Mouse (Mus musculus) heart, embryonic 14.5 days (tissue): ENCODE data around the gene Ttc29. TPM values are rescaled to one million over a fixed set of nuclear protein-coding genes. Genes with fewer than 3 reads are reported as not detected.

ENCODE experiments used
- ATAC-seq: fragments of 200-750 bp; cut with Nextera tagmentation; 2 replicates; pipeline ENCODE4 v1.8.0; 2017; ENCODE audit warnings: low read depth, moderate TSS enrichment; ENCODE audit not compliant: insufficient number of reproducible peaks, insufficient read depth, low FRiP score
- H3K27ac ChIP-seq, 2 experiments: fragments of 200-500 bp in 1 of 2; fragments of 300-500 bp in 1 of 2; sonication (generic) in 1 of 2; replicated peaks in 1 of 2; 2 replicates each; pipeline ENCODE4 v1.5.1; 2012 to 2014; ENCODE audit warnings: low read depth in 2 of 2, low read length in 2 of 2, control low read depth in 1 of 2, mild to moderate bottlenecking in 1 of 2, mixed read lengths in 1 of 2; ENCODE audit not compliant: control insufficient read depth in 1 of 2, insufficient read depth in 1 of 2
- H3K27me3 ChIP-seq: fragments of 300-500 bp; sonication (generic); 2 replicates; pipeline ENCODE4 v1.6.1; 2014; ENCODE audit warnings: mild to moderate bottlenecking, low read length, control low read depth; ENCODE audit not compliant: control insufficient read depth, insufficient read depth
- H3K36me3 ChIP-seq: fragments of 300-500 bp; sonication (generic); 2 replicates; pipeline ENCODE4 v1.6.1; 2014; ENCODE audit warnings: mild to moderate bottlenecking, control low read depth, low read length, mixed read lengths; ENCODE audit not compliant: control insufficient read depth, insufficient read depth
- H3K4me1 ChIP-seq, 2 experiments: fragments of 200-500 bp in 1 of 2; fragments of 300-500 bp in 1 of 2; sonication (generic) in 1 of 2; 2 replicates each; pipeline ENCODE4 v1.6.1; 2012 to 2014; ENCODE audit warnings: low read length in 2 of 2, control low read depth in 1 of 2, mixed read lengths in 1 of 2; ENCODE audit not compliant: control insufficient read depth in 2 of 2, insufficient read depth in 2 of 2
- H3K4me2 ChIP-seq: fragments of 300-500 bp; sonication (generic); 2 replicates; pipeline ENCODE4 v1.6.1; 2014; ENCODE audit warnings: mild to moderate bottlenecking, low read length
- H3K4me3 ChIP-seq, 2 experiments: fragments of 200-500 bp in 1 of 2; fragments of 300-500 bp in 1 of 2; sonication (generic) in 1 of 2; 2 replicates each; pipeline ENCODE4 v1.5.1; 2012 to 2014; ENCODE audit warnings: low read length in 2 of 2, mild to moderate bottlenecking in 2 of 2, control low read depth in 1 of 2, low read depth in 1 of 2, moderate library complexity in 1 of 2; ENCODE audit not compliant: control insufficient read depth in 1 of 2, insufficient read depth in 1 of 2
- H3K9ac ChIP-seq: fragments of 300-500 bp; sonication (generic); 2 replicates; pipeline ENCODE4 v1.6.1; 2014; ENCODE audit warnings: mild to moderate bottlenecking, low read length
- H3K9me3 ChIP-seq: fragments of 300-500 bp; sonication (generic); 2 replicates; pipeline ENCODE4 v1.6.1; 2016; ENCODE audit warnings: low read length, control low read depth; ENCODE audit not compliant: control insufficient read depth
- WGBS: fragments of 180-500 bp; shearing (Covaris S2); extraction: QIAGEN DNeasy Blood & Tissue Kit; methylation state at CpG from one replicate; pipeline ENCODE4 v1.1.7; 2014; 5-methylcytosine and 5-hydroxymethylcytosine counted together
- polyA plus RNA-seq: library from polyadenylated mRNA; unstranded; fragments of >200 nt; fragmentation: Nextera tagmentation; extraction: Ambion mirVana; gene quantifications from 2 replicates; pipeline ENCODE4 v1.2.1, GENCODE M21; 2014

Ttc29 gene
- polyA plus RNA-seq, 1 experiment from 2014 or later, result not detected

DNA sequence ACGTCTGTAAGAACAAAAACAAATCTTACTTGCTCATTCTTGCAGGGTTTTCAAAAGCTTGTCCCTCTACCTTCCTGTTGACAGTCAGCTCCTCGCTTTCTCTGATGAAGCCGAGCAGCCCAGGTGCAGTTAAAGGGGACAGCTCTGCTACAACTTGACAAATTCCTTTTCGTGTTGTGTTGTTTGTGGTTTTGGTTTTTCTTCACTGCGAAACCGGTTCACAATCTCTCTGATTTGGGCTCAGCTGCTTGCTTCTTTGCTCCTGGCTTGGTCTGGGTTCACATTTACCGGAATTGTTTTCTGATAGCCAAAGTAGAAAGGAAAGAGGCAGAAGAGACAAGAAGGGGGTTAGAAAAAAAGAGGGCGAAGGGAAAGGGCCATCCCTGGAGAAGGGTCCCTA, 221.2 kb downstream of the Ttc29 start:
- Histone ChIP-seq H3K4me3 (peak overlapping the region in 1 of 2 experiments; percentile 41; a peak in 2 of 4 replicates), H3K4me1 (peaks cover 6 to 18% of the 10 kb centered on the region in 2 experiments; a peak in 3 of 4 replicates), H3K9ac (no peak overlapping the region), H3K36me3 (no peaks in the 10 kb centered on the region), H3K9me3 (no peaks in the 10 kb centered on the region), H3K27me3 (peaks cover 97% of the 10 kb centered on the region), H3K27ac (no peak overlapping the region), H3K4me2 (no peak overlapping the region)
- no peak for ATAC-seq
- 6% methylated on average over 8 of the region's 8 CpGs for WGBS

GRCm38 (mm10) chr8:78434823-78435623, 221.9 kb downstream of the Ttc29 start:
- Histone ChIP-seq H3K9ac (no peak overlapping the region), H3K4me3 (peak overlapping the region in 1 of 2 experiments; percentile 41; a peak in 2 of 4 replicates), H3K4me1 (peaks cover 6 to 18% of the 10 kb centered on the region in 2 experiments; a peak in 3 of 4 replicates), H3K36me3 (no peaks in the 10 kb centered on the region), H3K27ac (no peak overlapping the region), H3K9me3 (no peaks in the 10 kb centered on the region), H3K27me3 (peaks cover 93% of the 10 kb centered on the region), H3K4me2 (peak overlapping the region; percentile 77)
- ATAC-seq, result 0 out of 2 replicates have a peak, but pooled peaks have one; percentile 17
- WGBS, result 1% methylated on average over 62 of the region's 62 CpGs

DNA sequence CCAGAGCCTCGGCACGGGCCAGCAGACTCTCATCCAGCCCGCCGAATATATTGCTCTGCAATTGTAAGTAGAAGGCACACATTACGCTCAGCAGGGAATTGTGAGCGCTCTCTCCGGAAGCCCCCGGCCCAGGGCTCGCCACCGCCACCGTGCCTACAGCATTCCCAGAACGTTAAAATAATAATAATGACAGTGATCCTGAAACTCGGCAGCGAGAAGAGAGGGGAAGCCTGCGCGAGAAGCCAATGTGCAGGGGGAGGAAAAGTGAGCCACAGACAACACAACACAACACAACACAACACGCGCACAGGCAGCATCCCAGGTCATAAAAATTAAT, 222.5 kb downstream of the Ttc29 start:
- no peak overlapping the region for H3K9ac ChIP-seq
- WGBS, result 1% methylated on average over 18 of the region's 18 CpGs
- H3K36me3 ChIP-seq, result no peaks in the 10 kb centered on the region
- no peak overlapping the region for H3K27ac ChIP-seq
- H3K4me3 ChIP-seq, result peak overlapping the region; percentile 41 to 46; a peak in 3 of 4 replicates
- peaks cover 6 to 18% of the 10 kb centered on the region in 2 experiments; a peak in 3 of 4 replicates for H3K4me1 ChIP-seq
- H3K4me2 ChIP-seq, result peak overlapping the region; percentile 77
- no peak for ATAC-seq
- H3K9me3 ChIP-seq, result no peaks in the 10 kb centered on the region
- H3K27me3 ChIP-seq, result peaks cover 93% of the 10 kb centered on the region

DNA sequence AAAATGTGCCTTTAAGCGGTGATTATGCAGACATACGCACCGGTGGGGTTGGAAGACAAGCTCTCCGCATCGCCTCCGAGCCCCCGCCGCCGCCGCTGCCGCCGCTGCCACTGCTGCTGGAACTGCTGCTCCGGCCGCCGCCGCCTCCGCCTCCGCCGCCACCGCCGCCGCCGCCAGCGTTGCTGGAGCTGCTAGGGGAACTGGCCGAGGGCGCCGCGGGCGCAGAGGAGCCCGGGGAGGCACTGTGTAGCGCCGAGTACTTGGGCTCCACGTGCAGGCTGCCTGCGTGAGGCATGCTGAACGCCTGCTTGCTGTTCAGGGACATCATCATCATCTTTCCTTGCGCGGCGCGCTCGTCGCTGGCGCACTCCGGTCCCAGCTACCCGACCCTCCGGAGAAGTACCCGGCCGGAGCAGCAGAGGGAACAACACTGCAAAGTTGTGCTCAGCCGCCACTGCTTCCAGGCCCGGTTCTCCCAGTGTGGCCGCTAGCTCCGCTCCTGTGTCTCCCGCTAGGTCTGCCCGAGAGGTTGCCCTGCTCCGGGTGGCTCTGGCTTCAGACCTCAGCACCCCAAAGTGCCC, 223.1 kb downstream of the Ttc29 start, which contains the start of gene Pou4f2:
Gene Pou4f2, minus strand, starts transcription at position 575 of the 581 bp plus-strand sequence.
- no peak for ATAC-seq
- H3K9ac ChIP-seq, result no peak within 1 kb of the TSS
- H3K4me2 ChIP-seq, result peak within 1 kb of the TSS; percentile 77

DNA sequence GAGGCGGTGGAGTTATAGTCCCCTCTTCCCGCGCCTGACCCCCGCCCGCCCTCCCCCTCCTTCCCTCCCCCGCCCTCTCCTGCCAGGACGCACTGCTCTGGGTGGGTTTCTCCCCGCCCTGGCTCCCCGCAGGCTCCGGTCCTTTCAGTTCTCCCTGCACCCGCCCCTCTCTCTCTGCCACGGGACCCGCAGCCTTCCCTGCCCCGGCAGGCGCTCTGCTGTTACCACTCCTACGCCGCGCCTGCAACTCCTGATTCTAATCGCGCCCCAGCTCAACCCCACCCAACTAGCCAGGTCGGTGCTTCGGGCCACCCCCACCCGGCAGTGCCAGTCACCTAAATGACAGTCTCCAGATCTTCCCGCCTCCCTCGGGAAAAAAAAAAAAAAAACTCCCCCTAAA, 223.6 kb downstream of the Ttc29 start:
- Histone ChIP-seq H3K4me1 (peaks cover 6 to 18% of the 10 kb centered on the region in 2 experiments; a peak in 3 of 4 replicates), H3K9ac (no peak overlapping the region), H3K27me3 (peaks cover 94% of the 10 kb centered on the region), H3K9me3 (no peaks in the 10 kb centered on the region), H3K4me2 (peak overlapping the region; percentile 77), H3K27ac (no peak overlapping the region), H3K36me3 (no peaks in the 10 kb centered on the region), H3K4me3 (peak overlapping the region in 1 of 2 experiments; percentile 41; a peak in 3 of 4 replicates)
- no peak for ATAC-seq
- WGBS, result under 1% methylated on average over 19 of the region's 25 CpGs

More for the DNA sequence above, 223.1 kb downstream of the Ttc29 start, which contains the start of gene Pou4f2:
- H3K9me3 ChIP-seq, result no peaks in the 10 kb centered on the region
- H3K27me3 ChIP-seq, result peaks cover 93% of the 10 kb centered on the region
- no peaks in the 10 kb centered on the region for H3K36me3 ChIP-seq
- peak within 1 kb of the TSS; percentile 41 to 46 for H3K4me3 ChIP-seq
- H3K4me1 ChIP-seq, result peaks cover 6 to 18% of the 10 kb centered on the region in 2 experiments; a peak in 3 of 4 replicates
- under 1% methylated on average over 53 of the region's 54 CpGs for WGBS
- H3K27ac ChIP-seq, result no peak within 1 kb of the TSS

DNA sequence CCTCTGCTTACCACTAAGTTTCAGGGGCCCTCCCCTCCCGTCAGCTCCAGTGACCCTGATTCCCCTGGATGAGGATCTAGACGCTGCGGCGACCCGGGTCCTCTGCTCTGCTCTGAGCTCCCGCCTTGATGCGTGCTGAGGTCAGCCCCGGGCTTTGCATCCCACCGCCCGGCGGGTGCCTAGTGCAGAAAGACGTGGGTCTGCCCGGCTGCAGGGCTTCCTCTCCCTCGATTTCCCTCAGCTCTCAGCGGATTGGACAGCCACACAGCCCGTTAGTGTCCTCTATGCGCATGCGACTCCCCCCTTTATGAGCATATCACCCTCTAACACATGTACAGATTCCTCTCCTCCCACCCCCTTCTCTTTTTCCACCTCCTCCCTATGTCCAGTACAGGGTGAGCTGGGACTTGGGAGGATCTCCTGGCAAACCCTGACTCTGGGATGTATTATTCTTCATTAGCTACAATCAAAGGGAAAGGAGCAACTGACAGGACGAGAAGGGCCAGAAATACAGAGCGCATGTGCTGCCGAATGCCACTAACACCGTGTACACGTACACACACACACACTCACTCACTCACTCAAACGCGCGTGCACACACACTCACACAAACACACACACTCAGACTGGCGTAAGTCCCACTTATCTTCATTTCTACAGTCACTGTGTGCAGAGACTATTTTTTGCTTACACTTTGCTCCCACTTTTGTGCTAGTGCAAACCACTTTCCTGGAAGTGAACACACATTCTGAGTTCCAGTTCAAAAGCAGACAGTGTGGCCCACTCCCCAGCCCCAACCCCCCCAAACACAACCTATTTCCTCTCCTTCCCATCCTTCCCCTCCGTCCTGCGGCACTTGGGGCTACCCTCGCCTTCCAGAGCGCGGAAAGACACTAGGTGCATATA, 224.3 kb downstream of the Ttc29 start:
- Histone ChIP-seq H3K9me3 (no peaks in the 10 kb centered on the region), H3K27ac (no peak overlapping the region), H3K4me3 (peak overlapping the region in 1 of 2 experiments; percentile 41; a peak in 1 of 4 replicates), H3K4me1 (peaks cover 6 to 18% of the 10 kb centered on the region in 2 experiments; a peak in 3 of 4 replicates), H3K36me3 (no peaks in the 10 kb centered on the region), H3K9ac (no peak overlapping the region), H3K4me2 (peak overlapping the region; percentile 77), H3K27me3 (peaks cover 93% of the 10 kb centered on the region)
- ATAC-seq, result no peak
- WGBS, result 5% methylated on average over 32 of the region's 32 CpGs

DNA sequence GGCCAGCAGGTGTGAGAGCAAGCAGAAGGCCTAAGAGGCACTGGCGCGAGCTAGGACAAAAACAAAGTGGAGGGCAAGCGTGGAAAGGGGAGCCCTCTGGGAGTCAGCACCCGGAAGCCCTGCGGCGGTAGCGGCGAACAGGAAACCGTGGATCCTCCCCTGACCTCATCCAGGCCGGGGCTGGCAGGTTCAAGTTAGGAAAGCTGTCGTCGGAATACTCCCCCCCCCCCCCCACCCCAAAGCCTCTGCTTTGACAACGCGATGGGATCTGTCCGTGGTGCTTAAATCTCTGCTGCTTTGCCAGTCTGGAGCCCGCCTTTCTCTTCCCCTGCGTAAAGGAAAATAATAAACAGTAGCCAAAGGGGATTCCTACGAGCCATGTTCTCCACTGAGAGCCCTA, 225.0 kb downstream of the Ttc29 start:
- no peak overlapping the region for H3K27ac ChIP-seq
- no peak overlapping the region for H3K9ac ChIP-seq
- H3K27me3 ChIP-seq, result peaks cover 88% of the 10 kb centered on the region
- ATAC-seq, result no peak
- under 1% methylated on average over 18 of the region's 18 CpGs for WGBS
- peaks cover 6 to 18% of the 10 kb centered on the region in 2 experiments; a peak in 3 of 4 replicates for H3K4me1 ChIP-seq
- H3K9me3 ChIP-seq, result no peaks in the 10 kb centered on the region
- no peaks in the 10 kb centered on the region for H3K36me3 ChIP-seq
- peak overlapping the region; percentile 44 for H3K4me2 ChIP-seq
- H3K4me3 ChIP-seq, result peak overlapping the region in 1 of 2 experiments; percentile 17; a peak in 1 of 4 replicates
